Mouse (Mus musculus) embryo, embryonic 10.5 days (tissue): ENCODE data around the gene Mfn2.

Experiments
- DNase-seq: peaks from one replicate; pipeline ENCODE4 v3.0.0-alpha.2; 2015; ENCODE audit warnings: low spot score

The Mfn2 gene

DNA sequence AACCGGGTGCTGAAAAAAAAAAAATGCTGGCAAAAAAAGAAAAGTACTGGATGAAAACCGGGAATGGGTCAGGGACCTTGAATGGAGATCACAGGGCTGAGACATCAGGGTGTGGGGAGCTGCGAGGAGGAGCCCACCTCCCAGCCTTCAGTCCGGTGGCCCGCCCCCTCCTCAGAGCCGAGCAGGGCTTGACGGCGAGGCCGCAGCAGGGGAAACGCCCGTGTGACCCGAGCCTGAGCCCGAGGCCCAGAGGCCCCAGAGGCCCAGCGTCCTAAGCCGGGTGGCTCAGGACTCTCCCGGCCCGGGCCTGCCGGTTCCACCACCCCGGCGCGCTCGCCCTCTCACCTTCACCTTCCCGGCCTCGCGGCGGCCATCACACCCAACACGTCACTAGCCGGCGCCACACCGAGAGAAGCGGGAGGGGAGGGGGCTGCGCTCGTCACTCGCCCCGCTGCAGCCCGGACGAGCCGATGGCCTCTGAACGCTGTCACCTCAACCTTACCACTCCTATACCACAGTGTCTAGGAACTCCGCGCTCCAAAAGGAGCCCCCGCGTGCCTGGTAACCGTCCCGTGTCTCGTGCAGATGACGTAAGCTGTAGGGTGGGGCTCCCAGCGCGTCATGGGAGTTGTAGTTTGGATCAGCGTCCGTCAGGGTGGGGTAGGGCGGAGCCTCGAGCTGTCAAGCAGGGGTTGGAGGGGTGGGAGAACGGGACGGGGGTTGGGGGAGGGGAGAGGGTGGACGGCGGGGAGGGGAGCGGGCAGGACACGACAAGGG is at the start of gene Mfn2:
Gene Mfn2, minus strand, starts transcription at position 392 of the 777 bp plus-strand sequence.
- DNase-seq = peak; percentile 94

DNA sequence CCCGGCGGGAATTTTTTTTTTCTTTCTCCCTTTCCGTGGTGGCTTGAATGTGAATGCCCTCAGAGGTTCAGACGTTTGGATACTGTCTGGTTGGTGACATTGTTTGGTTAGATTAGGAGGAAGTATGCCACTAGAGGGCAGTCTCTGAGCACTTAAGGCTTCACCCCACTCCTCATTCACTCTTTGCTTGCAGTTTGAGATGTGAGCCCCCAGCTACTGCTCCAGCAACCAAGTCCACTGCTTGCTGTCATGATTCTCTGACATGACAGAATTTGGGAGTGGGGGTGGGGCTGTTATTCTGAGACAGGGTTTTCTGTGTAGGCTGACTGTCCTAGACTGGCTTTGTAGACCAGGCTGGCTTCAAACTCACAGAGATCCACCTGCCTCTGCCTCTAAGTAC is 49.1 kb upstream of the Mfn2 start:
- DNase-seq = peak; percentile 80

DNA sequence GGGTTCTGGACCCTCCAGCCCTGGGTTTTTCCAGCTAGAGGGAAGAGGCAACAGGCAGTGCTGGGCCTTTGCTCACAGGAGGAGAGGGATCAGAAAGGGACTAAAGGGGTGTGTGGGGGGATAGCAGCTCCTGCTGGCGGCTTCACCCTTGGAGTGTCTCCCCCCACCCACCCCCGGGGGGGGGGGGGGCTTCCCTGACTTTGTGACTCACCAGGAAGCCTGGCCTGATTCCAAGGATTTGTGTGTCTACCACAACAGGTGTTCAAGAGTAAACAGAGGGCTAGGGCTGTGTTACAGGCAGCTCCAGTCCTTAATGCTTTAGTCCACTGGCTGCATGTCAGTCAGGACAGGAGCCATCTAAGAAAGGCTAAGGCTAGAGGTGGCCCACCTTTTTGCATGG is 43.0 kb upstream of the Mfn2 start:
- DNase-seq = no peak

DNA sequence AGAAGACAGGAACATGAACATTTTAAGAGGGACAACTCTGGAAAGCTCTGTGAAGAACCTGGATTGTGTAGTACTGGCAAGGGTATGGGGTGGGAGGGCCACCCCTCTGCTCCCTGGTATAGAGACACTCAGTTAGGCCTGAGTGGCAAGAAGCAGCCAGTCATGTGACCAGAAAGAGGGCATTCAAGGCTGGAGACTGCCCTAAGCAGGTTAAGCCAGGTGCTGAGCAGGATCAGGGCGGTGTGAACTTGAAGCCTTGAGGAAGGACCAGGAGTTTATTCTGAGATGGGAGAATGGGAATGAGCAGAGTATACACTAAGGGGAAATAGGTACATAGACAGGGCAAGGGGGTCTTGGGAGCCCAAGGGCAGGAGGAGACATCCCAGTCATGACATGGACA is 38.5 kb upstream of the Mfn2 start:
- no peak for DNase-seq

DNA sequence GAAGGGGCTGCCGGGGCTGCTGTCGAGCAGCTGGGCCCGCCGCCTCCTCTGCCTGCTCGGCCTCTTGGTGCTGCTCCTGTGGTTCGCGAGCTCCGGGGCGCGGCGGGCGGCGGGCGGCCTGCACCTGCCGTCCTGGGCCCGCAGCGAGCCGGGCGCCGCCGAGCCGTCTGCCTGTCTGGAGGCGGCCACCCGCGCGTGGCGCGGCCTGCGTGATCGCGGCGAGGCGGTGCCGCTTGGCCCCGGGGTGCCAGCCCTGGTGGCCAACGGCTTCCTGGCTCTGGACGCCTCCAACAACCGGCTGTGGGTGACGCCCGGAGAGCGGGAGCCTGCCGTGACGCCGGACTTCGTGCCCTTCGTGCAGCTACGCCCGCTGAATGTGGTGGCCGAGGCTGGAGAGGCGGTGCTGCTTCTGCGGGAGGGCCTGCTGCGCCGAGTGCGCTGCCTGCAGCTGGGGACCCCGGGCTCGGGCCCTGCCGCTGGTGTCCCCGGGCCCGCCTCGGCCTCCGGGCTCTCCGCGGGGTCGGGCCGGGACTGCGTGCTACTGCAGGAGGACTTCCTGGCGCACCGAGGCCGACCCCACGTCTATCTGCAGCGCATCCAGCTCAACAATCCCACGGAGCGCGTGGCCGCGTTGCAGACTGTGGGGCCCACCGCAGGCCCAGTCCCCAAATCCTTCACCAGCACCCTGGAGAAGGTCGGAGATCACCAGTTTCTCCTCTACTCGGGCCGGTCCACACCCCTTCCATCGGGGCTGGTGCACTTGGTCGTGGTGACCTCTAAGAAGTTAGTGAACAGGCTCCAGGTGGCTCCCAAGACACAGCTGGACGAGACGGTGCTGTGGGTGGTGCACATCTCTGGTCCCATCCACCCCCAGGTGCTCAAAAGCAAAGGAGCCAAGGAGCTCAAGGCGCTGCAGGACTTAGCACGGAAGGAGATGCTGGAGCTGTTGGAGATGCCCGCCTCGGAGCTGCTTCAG is 36.8 kb upstream of the Mfn2 start:
- DNase-seq = no peak

DNA sequence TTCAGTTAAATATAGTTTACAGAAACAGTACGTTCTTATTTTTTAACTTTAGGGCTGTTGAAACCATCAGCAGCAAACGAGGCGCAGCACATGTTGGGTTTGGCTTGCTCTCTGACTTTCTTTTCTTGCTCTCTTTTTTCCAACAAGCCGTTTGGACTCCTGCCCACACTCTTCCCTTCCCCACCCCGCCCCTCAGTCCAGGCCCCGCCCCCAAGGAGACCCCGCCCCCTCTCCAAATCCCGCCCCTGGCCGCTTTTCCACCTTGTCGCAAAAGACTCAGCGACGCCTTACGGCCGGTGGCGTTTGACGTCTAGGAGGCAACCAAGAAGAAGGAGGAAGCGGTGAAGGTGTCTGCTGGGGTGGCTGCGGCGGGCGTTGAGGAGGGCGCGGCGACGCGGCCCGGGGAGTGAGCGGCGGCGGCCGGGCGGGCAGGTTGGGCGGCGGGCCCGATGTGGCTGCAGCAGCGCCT is 36.1 kb upstream of the Mfn2 start, which contains the start of gene 2510039O18Rik:
Gene 2510039O18Rik, plus strand, starts transcription at position 320 of the 469 bp plus-strand sequence.
- peak; percentile 93 for DNase-seq

DNA sequence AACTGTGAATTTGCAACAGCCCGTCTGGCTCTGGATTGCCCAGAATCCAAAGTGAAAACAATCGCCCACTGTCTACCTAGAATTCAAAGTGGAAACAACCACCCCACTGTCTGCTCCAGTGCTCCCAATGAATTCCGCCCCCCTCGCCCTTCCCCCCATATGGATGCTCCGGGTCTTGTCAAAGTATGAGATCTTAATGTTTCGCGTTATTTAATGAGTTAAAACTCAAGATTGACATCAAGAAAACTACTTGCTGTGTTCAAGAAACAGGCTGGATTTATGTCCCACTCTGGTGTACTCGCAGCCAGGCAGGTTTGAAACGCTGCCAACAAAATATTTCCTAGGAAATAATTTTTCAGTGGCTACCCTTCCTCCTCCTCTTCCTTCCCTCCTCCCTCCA is 35.6 kb upstream of the Mfn2 start:
- peak; percentile 44 for DNase-seq

DNA sequence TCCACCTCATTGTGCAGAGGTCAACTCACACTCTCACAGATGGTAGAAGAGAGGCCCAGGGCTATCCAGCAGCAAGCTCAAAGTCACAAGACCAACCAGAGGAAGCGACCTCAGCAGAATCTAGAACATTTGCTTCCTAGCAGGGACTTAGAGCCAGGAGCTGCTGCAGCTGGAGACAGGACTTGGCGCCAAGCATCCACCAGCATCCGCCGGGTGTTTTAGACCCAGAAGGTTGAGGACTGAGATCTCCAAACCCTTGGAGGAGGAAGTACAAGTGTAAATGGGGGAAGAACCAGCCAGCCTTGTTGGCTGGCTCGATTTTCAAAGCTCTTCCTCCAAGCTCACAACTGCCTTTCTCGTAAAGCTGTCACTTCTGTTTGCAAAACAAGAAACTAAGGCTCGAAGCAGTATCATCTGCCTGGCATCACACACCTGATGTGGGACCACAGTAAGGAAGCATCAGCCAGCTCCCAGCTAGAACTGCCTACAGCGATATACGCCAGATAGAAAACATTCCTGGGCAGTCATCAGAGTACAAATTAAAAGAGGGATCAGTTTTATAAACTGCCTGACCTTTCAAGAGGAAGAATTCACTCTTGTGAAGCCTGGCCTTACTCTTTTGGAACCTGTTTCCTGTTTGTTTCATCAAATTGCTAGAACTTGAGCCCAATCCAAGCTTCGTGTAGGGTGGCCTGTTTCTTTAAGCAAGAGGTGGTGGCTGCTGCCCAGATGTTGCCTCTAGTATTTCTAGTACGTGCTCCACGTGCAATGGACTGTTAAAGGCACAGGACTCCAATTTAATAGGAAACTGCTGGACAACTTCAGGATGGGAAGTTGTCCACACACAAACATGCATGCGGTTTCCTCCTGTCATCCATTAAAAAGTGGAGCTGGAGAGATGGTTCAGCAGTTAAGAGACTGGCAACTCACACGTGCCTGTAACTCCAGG is 33.9 kb upstream of the Mfn2 start:
- DNase-seq = no peak

DNA sequence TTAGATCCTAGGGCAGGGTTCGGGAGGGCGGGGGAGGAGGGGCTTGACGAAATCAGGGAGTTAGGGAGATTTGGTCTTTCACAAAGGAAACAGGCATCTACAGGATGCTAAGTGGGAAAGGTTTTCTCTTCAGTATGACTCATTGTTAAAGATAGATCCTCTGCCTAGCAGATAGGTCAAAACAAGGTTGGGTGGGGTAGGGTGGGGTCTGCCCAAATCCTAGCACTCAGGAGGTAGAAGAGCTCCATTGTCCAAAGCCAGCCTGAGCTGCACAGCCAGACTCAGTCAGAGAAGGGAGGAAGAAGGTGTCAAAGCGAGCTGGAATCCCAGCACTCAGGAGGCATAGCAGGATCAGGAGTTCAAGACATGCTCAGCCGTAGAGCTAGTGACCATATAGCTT is 33.0 kb upstream of the Mfn2 start:
- no peak for DNase-seq

DNA sequence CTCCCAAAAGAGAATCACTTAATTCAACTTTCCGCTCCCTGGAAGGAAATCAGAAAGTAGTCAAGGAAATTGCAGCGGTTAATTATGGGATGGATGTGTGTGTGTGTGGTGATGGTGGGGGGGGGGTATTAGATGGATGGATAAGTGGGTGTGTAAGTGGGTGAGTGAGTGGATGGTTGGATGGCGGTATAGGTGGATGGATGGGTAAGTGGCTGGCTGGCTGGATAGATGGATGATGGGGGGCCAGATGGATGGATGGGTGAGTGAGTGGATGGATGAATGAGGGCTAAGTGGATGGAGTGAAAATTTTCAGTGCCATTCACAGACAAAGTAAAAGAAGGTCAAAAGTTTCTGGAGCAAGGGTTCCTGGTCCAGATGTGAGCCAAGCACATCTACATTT is 32.5 kb upstream of the Mfn2 start:
- DNase-seq = no peak

DNA sequence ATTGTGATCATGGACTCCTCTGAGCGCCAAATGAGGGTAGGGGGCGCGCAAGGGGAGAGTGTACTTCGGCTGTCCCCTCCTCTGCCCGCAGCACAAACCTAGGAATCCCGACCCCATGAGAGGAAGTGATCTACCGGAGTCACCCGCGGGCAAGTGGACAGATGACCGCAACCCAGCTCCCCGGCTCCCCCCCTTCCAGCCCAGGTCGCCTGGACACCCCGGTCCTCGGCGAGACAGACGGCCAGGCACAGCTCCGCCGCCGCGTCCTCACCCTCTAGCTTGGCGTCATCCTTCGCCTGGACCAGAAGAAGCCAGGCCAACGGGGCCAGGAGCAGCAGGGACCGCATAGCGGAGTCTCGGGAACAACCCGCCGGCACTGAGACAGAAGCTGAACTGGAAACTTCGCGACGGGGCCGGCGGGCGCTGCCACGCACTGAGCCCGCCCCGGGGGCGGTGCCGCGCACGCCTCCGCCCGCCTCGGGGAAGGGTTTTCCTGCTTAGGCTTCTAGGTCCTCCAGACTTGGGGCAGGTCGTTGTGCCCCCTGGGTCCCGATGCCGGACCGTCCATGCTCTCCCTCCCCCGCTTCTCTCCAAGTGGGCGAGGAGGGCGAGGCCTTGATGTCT is 31.9 kb upstream of the Mfn2 start, which contains the start of gene Plod1:
Gene Plod1, minus strand, starts transcription at position 437 of the 624 bp plus-strand sequence.
- DNase-seq = peak; percentile 79

DNA sequence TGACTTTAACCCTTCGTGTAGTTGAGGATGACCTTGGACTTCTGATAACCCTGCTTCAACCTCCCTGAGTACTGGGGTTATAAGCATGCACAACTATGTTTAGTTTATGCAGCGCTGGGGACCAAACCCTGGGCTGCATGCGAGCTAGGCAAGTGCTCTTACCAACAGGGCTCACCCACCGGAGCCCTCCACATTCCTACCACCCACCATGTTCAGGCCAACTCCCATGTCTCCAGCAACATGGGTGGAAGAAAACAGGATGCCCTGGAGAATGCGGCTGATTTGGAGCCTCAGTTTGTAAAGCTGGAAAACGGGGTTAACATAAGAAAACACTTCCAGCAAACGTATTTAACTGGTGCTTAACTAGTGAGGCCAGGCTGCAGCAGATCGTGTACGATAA is 31.4 kb upstream of the Mfn2 start:
- peak; percentile 31 for DNase-seq

DNA sequence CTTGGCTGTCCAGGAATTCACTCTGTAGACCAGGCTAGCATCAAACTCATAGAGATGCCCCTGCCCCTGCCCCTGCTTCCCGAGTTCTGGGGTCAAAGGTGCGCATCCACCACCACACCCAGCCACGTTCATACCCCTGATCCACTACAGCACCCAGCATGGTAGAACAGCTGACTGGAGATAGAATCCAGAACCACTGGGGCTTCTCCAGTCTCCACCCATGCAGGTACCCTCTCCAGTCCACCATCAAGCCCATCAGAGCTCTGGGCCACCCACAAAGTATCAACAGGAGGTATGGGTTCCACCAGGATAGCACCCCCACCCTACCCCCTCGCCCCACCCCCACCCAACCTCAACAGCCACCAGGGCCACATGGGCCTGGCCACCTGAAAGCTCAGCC is 30.1 kb upstream of the Mfn2 start:
- no peak for DNase-seq

DNA sequence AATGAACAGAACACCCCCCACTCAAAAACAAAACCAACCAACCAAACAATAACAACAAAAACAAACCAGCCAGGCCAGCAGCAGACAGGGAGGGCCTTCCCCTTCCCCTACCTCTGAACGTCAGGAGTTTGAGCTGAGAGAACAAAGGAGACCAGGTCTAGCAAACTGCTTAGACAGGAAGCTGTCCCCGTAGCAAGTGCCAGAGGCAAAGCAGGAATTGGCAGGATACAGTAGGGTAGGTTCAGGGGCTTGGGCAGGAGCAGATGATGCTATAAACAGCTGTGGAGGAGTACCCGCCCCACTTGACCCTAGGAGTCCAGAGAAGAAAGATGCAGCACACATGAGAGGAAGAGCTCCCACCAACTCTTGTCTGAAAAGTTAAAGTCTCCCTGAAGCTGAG is 29.6 kb upstream of the Mfn2 start:
- no peak for DNase-seq

DNA sequence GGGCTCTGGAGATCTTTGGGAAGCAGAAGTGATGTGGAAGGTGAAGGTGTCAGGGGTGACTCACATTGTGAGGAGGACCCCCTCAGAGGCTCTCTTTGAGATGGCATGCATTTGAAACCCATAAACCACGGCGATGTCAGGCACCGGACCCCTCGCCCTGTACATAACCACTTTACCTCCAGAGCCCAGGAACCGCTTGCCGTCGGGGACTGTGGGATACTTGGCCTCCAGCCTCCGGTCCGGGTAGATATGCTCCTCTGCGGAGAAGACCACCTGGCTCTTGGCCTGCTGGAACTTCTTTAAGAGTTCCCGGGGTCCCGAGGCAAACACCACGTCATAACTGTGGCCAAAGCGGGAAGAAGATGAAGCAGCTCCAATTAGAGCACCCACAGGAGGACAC is 26.4 kb upstream of the Mfn2 start:
- DNase-seq = no peak

DNA sequence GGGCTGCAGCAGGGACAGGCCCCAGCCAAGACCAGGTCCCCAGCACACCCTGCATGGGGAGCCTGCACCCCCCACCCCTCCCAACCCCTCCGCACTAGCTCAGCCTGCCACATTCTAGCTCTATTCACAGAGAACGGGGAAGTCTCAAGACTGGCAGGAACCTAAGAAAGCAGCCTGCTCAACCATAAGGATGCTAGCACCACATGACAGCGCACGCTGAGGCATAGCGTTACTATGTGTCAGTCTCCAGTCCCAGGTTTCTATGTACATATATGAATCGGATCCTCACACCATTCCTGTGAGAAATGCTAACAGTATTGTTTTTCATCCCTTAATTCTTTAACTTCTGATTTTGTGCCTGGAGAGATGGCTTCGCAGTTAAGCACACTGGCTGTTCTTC is 24.0 kb upstream of the Mfn2 start:
- DNase-seq = no peak

DNA sequence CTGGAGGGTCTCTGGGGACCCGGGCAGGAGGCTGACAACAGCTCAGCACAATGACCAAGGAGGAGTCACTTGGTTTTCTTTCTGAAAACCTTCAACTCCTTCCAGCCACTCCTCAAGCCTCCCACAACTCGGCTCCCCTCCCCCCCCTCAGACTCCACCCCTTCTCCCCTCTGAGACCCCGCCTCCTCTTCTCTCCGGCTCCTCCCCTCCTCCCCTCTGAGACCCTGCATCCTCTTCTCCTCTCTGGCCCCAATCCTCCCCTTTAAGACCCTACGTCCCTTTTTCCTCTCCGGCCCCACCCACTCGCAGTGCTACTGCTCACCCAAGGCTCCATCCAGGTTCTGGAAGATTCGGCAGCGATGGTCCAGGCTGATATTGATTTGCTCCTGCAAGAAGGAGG is 23.6 kb upstream of the Mfn2 start:
- peak; percentile 52 for DNase-seq

DNA sequence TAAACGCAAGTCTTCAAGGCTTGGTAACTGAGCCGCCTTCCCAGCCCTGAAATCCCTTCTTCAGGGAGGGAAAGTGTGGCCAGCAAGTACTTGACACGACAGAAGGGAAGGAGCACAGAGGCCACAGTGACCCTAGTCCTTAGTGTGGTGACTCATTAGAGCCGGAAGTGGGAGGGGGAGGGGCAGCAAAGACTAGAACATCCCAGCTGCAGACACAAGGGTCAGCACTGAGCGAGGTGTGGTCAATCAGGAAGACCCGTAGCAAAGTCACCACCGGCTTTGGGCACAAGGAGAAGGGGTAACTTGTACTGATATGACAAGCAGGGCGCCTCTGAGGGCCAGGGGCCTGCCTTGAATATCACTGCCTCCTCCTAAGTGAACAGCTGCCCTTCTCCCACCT is 23.2 kb upstream of the Mfn2 start:
- DNase-seq = peak; percentile 60

DNA sequence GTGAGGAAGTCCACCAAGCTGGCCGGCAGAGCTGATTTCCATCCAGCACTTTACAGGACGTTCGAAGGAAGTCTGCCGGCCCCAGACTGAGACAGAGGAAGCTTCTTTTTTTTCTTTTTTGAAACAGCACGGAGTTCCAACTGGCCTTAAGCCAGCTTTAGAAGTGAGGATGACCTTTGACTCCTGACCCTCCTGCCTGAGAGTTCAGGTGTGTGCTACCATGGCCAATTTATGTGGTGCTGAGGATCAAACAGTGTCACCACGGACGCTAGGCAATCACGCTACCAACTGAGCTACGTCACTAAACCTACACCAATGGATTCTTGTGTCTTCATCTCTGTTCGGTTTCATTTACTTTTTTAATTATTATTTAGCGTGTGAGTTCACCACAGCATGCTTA is 17.8 kb upstream of the Mfn2 start:
- no peak for DNase-seq

DNA sequence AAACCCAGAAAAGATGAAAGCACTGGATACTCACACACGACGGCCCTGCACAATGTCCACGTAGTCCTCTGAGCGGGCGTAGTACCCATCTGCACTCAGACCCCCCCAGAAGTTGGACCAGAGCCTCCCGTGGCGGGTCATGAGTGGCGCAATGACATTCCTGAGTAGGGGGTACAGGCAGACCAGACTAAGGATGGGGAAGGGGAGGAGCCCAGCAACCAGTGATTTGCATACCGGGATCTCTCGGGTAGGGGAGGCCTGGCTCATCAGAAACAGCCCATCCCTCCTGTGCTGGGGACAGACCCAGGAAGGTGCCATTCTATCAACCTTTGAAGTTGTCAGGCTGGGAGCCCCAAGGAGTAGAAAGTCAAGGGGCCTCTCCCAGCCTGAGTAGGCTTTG is 16.5 kb upstream of the Mfn2 start:
- DNase-seq = no peak

DNA sequence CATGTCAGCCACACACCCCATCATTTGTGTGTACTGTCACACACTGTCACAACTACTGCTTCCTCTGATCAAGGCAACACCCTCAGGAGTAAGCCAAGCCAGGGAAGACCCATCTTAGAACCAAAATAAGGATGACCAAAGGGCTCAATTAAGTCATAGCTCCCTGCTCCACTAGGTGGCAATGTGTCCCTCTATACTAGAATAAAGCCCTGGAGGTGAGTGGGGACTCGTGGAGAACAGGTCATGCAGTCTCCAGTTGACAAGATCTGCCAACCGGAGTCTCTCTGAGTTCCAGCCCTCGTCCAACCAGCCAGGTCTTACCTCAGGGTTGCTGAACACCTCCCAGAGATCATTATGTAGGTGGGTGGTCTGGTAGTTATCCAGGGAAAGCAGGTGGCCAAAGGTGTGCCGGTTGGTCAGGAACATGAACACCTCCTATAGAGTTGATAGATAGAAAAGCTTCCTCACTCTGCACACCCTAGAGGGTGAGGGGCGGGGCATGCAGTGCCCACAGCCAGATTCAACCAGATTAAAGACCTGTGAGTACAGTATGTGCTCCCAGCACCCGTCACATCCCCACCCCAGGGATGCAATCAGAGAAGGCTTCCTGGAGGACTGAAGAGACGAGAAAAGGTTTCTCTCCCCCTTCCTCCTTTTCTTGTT is 14.1 kb upstream of the Mfn2 start:
- peak; percentile 70 for DNase-seq
